Mouse (Mus musculus): ENCODE results near the gene Pycard.
"Not testable (repeated sequence)": the region's sequence is repeated elsewhere in the genome, so short reads cannot be mapped to it uniquely, and the experiment has no call there.

Gene Pycard

GRCm38 (mm10) chr7:127993341-127993977 lies at the start of gene Pycard:
Pycard (minus strand) TSS chr7:127993867.
- DNase-seq = peak; percentile 71

- not testable (repeated sequence) for DNase-seq
Measured at GRCm38 (mm10) chr7:128042161-128042820, 48.6 kb upstream of the Pycard start.

- no peak for DNase-seq
Measured at GRCm38 (mm10) chr7:128033616-128034015, 39.9 kb upstream of the Pycard start.

GRCm38 (mm10) chr7:128032989-128033293 lies 39.3 kb upstream of the Pycard start:
- no peak for DNase-seq

- DNase-seq = peak; percentile 6
Measured at GRCm38 (mm10) chr7:128032290-128032988, 38.8 kb upstream of the Pycard start.

GRCm38 (mm10) chr7:128031403-128031976 lies 37.8 kb upstream of the Pycard start:
- DNase-seq = peak; percentile 11

- no peak for DNase-seq
Measured at GRCm38 (mm10) chr7:128025381-128025780, 31.7 kb upstream of the Pycard start.

GRCm38 (mm10) chr7:128024932-128025331 lies 31.3 kb upstream of the Pycard start:
- DNase-seq = no peak

- no peak for DNase-seq
Measured at GRCm38 (mm10) chr7:128024364-128024763, 30.7 kb upstream of the Pycard start.

- no peak for DNase-seq
Measured at GRCm38 (mm10) chr7:128023565-128023964, 29.9 kb upstream of the Pycard start.

GRCm38 (mm10) chr7:128022974-128023373 lies 29.3 kb upstream of the Pycard start:
- no peak for DNase-seq

- no peak for DNase-seq
Measured at GRCm38 (mm10) chr7:128019187-128019586, 25.5 kb upstream of the Pycard start.

GRCm38 (mm10) chr7:128018275-128018674 lies 24.6 kb upstream of the Pycard start:
- no peak for DNase-seq

GRCm38 (mm10) chr7:128016650-128017049 lies 23.0 kb upstream of the Pycard start:
- DNase-seq = no peak

GRCm38 (mm10) chr7:128016134-128016533 lies 22.5 kb upstream of the Pycard start:
- DNase-seq = not testable (repeated sequence)

GRCm38 (mm10) chr7:128013116-128013515 lies 19.4 kb upstream of the Pycard start:
- DNase-seq = no peak

GRCm38 (mm10) chr7:128012136-128012780 lies 18.6 kb upstream of the Pycard start:
- no peak for DNase-seq

GRCm38 (mm10) chr7:128009715-128010340 lies 16.2 kb upstream of the Pycard start:
- DNase-seq = peak; percentile 21

GRCm38 (mm10) chr7:128006193-128006592 lies 12.5 kb upstream of the Pycard start:
- DNase-seq = no peak

- peak; percentile 87 for DNase-seq
Measured at GRCm38 (mm10) chr7:128004487-128005362, 11.1 kb upstream of the Pycard start.

GRCm38 (mm10) chr7:128004150-128004486 lies 10.5 kb upstream of the Pycard start:
- DNase-seq = no peak

GRCm38 (mm10) chr7:128003688-128004087 lies 10.0 kb upstream of the Pycard start, which contains the start of gene Trim72:
Trim72 (plus strand) TSS chr7:128003949.
- no peak for DNase-seq
